Mouse (Mus musculus) kidney, adult 2 months (tissue): ENCODE measurements around the gene Antxrl.

ENCODE experiments used
- CTCF ChIP-seq: fragments of 200-500 bp; conservative IDR thresholded peaks from 2 replicates; pipeline ENCODE4 v1.5.1; 2011; ENCODE audit warnings: low read depth, mild to moderate bottlenecking, control low read depth, low read length, moderate library complexity, mixed read lengths; ENCODE audit not compliant: insufficient read depth, insufficient read length
- POLR2A ChIP-seq: fragments of 200-500 bp; IDR thresholded peaks from one replicate; pipeline ENCODE4 v1.6.1; 2011; ENCODE audit warnings: low read depth, low read length, control low read depth

- no peak for TF ChIP-seq CTCF
- TF ChIP-seq POLR2A: no peak
These were observed 9.2 kb upstream of the Antxrl start for GRCm38 (mm10) chr14:34043341-34043740.
